Mouse (Mus musculus): ENCODE data around the gene Ebp. TPM values are rescaled to one million over a fixed set of nuclear protein-coding genes. Genes with fewer than 3 reads are reported as not detected.

The Ebp gene
- 58.3 and 59.8 TPM in 2 replicates for polyA plus RNA-seq (2016; fragmentation: Nextera tagmentation; extraction: Ambion mirVana)

DNA sequence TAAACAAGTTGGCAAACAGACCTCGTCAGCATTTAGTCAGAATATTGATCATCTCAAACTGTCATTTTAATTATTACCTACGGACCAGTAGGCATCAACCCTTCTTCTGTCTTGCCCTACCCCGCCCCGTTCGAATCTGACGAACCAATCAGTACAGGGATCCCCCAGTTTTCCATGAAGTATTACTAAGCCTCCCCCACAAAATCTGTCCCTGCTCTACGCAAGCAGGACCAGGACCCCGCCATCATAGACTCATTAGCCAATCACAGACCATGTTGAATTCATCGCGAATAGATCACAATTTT is at the start of gene Ebp:
Ebp (minus strand) TSS at position 94 of the 305 bp plus-strand sequence.
- 16% methylated on average over 10 of the region's 10 CpGs for WGBS (ENCODE audit: insufficient replicate concordance)
- peak within 1 kb of the TSS; percentile 79 for H3K4me2 ChIP-seq
- H3K9ac ChIP-seq: peak within 1 kb of the TSS; percentile 82
- no peaks in the 10 kb centered on the region for H3K27me3 ChIP-seq (replicated peaks)
- H3K9me3 ChIP-seq (replicated peaks): no peaks in the 10 kb centered on the region
- H3K4me1 ChIP-seq: peaks cover 9% of the 10 kb centered on the region
- 0 out of 2 replicates have a peak, but pooled peaks cover 3% of the 10 kb centered on the region for H3K36me3 ChIP-seq
- peak within 1 kb of the TSS; percentile 73 for H3K4me3 ChIP-seq
- peak within 1 kb of the TSS; percentile 80 for H3K27ac ChIP-seq
- peak; percentile 2; the same call in 1 of the 2 replicates for ATAC-seq

- Histone ChIP-seq H3K4me2 (no peak overlapping the region), H3K36me3 (peaks cover 22% of the 10 kb centered on the region; the same call in 1 of the 2 replicates), H3K27me3 (replicated peaks) (no peaks in the 10 kb centered on the region), H3K4me1 (peaks cover under 1% of the 10 kb centered on the region), H3K9me3 (replicated peaks) (no peaks in the 10 kb centered on the region), H3K27ac (no peak overlapping the region), H3K9ac (no peak overlapping the region), H3K4me3 (no peak overlapping the region)
- WGBS (ENCODE audit: insufficient replicate concordance): 71% methylated on average over 13 of the region's 13 CpGs
- ATAC-seq: no peak
These were observed 45.6 kb upstream of the Ebp start for GRCm38 (mm10) chrX:8238804-8239395.

- H3K27ac ChIP-seq: no peak overlapping the region
- H3K9ac ChIP-seq: no peak overlapping the region
- no peak overlapping the region for H3K4me2 ChIP-seq
- no peaks in the 10 kb centered on the region for H3K9me3 ChIP-seq (replicated peaks)
- ATAC-seq: no peak
- 65% methylated on average over 2 of the region's 2 CpGs for WGBS (ENCODE audit: insufficient replicate concordance)
- no peaks in the 10 kb centered on the region for H3K27me3 ChIP-seq (replicated peaks)
- H3K36me3 ChIP-seq: peaks cover 10% of the 10 kb centered on the region; the same call in 1 of the 2 replicates
- peaks cover 9% of the 10 kb centered on the region for H3K4me1 ChIP-seq
- no peak overlapping the region for H3K4me3 ChIP-seq
These were observed 43.4 kb upstream of the Ebp start for GRCm38 (mm10) chrX:8236704-8237103.

DNA sequence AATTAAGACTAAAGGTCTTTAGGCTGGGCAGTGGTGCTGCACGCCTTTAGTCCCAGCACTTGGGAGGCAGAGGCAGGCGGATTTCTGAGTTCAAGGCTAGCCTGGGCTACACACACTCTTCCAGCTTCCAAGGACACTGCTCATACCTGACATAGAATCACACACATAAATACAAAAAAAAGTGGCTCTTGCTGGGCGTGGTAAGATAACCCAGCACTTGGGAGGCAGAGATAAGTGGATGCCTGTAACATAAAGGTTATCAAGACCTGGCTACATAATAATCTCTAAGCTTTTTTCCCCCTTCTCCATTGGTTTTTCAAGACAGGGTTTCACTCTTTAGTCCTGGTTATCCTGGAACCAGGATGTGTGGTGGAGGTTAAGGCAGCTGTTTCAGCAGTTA is 40.3 kb upstream of the Ebp start:
- no peaks in the 10 kb centered on the region for H3K27me3 ChIP-seq (replicated peaks)
- peak; percentile 54 for ATAC-seq
- peaks cover 9% of the 10 kb centered on the region for H3K4me1 ChIP-seq
- no peaks in the 10 kb centered on the region for H3K9me3 ChIP-seq (replicated peaks)
- WGBS (ENCODE audit: insufficient replicate concordance): 55% methylated on average over 3 of the region's 3 CpGs
- H3K4me2 ChIP-seq: no peak overlapping the region
- no peaks in the 10 kb centered on the region for H3K36me3 ChIP-seq
- H3K9ac ChIP-seq: no peak overlapping the region
- no peak overlapping the region for H3K4me3 ChIP-seq
- H3K27ac ChIP-seq: no peak overlapping the region

GRCm38 (mm10) chrX:8230272-8230671 is 37.0 kb upstream of the Ebp start:
- H3K4me3 ChIP-seq: no peak overlapping the region
- no peak overlapping the region for H3K4me2 ChIP-seq
- peaks cover 9% of the 10 kb centered on the region for H3K4me1 ChIP-seq
- no peaks in the 10 kb centered on the region for H3K36me3 ChIP-seq
- ATAC-seq: no peak
- 77% methylated on average over 4 of the region's 4 CpGs for WGBS (ENCODE audit: insufficient replicate concordance)
- H3K27me3 ChIP-seq (replicated peaks): no peaks in the 10 kb centered on the region
- no peaks in the 10 kb centered on the region for H3K9me3 ChIP-seq (replicated peaks)
- H3K27ac ChIP-seq: no peak overlapping the region
- H3K9ac ChIP-seq: no peak overlapping the region

GRCm38 (mm10) chrX:8223473-8223872 is 30.2 kb upstream of the Ebp start:
- H3K4me3 ChIP-seq: no peak overlapping the region
- no peak overlapping the region for H3K27ac ChIP-seq
- H3K9ac ChIP-seq: no peak overlapping the region
- H3K9me3 ChIP-seq (replicated peaks): no peaks in the 10 kb centered on the region
- H3K27me3 ChIP-seq (replicated peaks): peaks cover 13% of the 10 kb centered on the region
- no peak overlapping the region for H3K4me2 ChIP-seq
- 44% methylated on average over 7 of the region's 7 CpGs for WGBS (ENCODE audit: insufficient replicate concordance)
- H3K36me3 ChIP-seq: no peaks in the 10 kb centered on the region
- H3K4me1 ChIP-seq: peaks cover 7% of the 10 kb centered on the region; the same call in 1 of the 2 replicates
- peak; percentile 47; the same call in 1 of the 2 replicates for ATAC-seq

- 46% methylated on average over 7 of the region's 7 CpGs for WGBS (ENCODE audit: insufficient replicate concordance)
- Histone ChIP-seq H3K36me3 (no peaks in the 10 kb centered on the region), H3K27me3 (replicated peaks) (peaks cover 19% of the 10 kb centered on the region), H3K4me3 (no peak overlapping the region), H3K9me3 (replicated peaks) (no peaks in the 10 kb centered on the region), H3K4me1 (peaks cover 7% of the 10 kb centered on the region; the same call in 1 of the 2 replicates), H3K27ac (no peak overlapping the region), H3K4me2 (no peak overlapping the region), H3K9ac (no peak overlapping the region)
- ATAC-seq: no peak
These were observed 29.5 kb upstream of the Ebp start for GRCm38 (mm10) chrX:8222678-8223421.

DNA sequence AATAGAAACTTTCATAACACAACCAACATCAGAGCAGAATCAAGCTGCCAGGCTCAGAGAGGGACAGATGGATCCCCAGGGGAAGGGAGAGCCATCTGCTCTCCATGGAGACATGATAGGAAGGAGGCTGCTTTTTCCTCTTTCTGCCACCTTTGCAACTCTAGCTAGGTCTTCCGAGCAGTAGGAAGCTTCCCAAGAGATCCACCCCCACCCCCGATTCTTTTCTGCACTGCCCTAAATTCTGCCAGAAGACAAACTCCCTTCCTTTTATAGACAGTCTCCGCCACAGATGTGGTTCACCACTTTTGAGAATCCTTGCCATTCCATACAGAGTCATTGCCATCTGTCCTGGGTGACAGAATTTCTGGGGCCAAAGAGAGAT is 29.0 kb upstream of the Ebp start:
- ATAC-seq: no peak

GRCm38 (mm10) chrX:8219651-8220050 is 26.3 kb upstream of the Ebp start:
- ATAC-seq: no peak
- WGBS (ENCODE audit: insufficient replicate concordance): 20% methylated on average over 8 of the region's 8 CpGs
- Histone ChIP-seq H3K36me3 (no peaks in the 10 kb centered on the region), H3K27me3 (replicated peaks) (peaks cover 33% of the 10 kb centered on the region), H3K27ac (no peak overlapping the region), H3K4me3 (no peak overlapping the region), H3K9ac (no peak overlapping the region), H3K4me1 (peaks cover 7% of the 10 kb centered on the region; the same call in 1 of the 2 replicates), H3K9me3 (replicated peaks) (no peaks in the 10 kb centered on the region), H3K4me2 (no peak overlapping the region)

More for the DNA sequence above, 29.0 kb upstream of the Ebp start:
- H3K9ac ChIP-seq: no peak overlapping the region
- 54% methylated on average over 3 of the region's 3 CpGs for WGBS (ENCODE audit: insufficient replicate concordance)
- H3K27me3 ChIP-seq (replicated peaks): peaks cover 25% of the 10 kb centered on the region
- no peak overlapping the region for H3K27ac ChIP-seq
- no peaks in the 10 kb centered on the region for H3K9me3 ChIP-seq (replicated peaks)
- H3K36me3 ChIP-seq: no peaks in the 10 kb centered on the region
- H3K4me2 ChIP-seq: no peak overlapping the region
- H3K4me1 ChIP-seq: peaks cover 7% of the 10 kb centered on the region; the same call in 1 of the 2 replicates
- H3K4me3 ChIP-seq: no peak overlapping the region

- 26% methylated on average over 2 of the region's 2 CpGs for WGBS (ENCODE audit: insufficient replicate concordance)
- no peak for ATAC-seq
- H3K9me3 ChIP-seq (replicated peaks): no peaks in the 10 kb centered on the region
- peaks cover 2% of the 10 kb centered on the region; the same call in 1 of the 2 replicates for H3K4me1 ChIP-seq
- H3K36me3 ChIP-seq: no peaks in the 10 kb centered on the region
- no peak overlapping the region for H3K27ac ChIP-seq
- H3K9ac ChIP-seq: no peak overlapping the region
- H3K4me3 ChIP-seq: no peak overlapping the region
- H3K4me2 ChIP-seq: no peak overlapping the region
- peaks cover 33% of the 10 kb centered on the region for H3K27me3 ChIP-seq (replicated peaks)
These were observed 24.8 kb upstream of the Ebp start for GRCm38 (mm10) chrX:8218114-8218513.

- H3K4me1 ChIP-seq: no peaks in the 10 kb centered on the region
- ATAC-seq: no peak
- H3K4me2 ChIP-seq: no peak overlapping the region
- no peak overlapping the region for H3K27ac ChIP-seq
- H3K27me3 ChIP-seq (replicated peaks): peaks cover 33% of the 10 kb centered on the region
- 19% methylated on average over 6 of the region's 6 CpGs for WGBS (ENCODE audit: insufficient replicate concordance)
- no peak overlapping the region for H3K4me3 ChIP-seq
- no peaks in the 10 kb centered on the region for H3K36me3 ChIP-seq
- no peaks in the 10 kb centered on the region for H3K9me3 ChIP-seq (replicated peaks)
- no peak overlapping the region for H3K9ac ChIP-seq
These were observed 24.1 kb upstream of the Ebp start for GRCm38 (mm10) chrX:8217383-8217782.

GRCm38 (mm10) chrX:8211490-8212207 is 18.3 kb upstream of the Ebp start:
- peaks cover 7% of the 10 kb centered on the region; the same call in 1 of the 2 replicates for H3K4me1 ChIP-seq
- no peak overlapping the region for H3K4me2 ChIP-seq
- no peak overlapping the region for H3K4me3 ChIP-seq
- H3K27me3 ChIP-seq (replicated peaks): peaks cover 16% of the 10 kb centered on the region
- no peaks in the 10 kb centered on the region for H3K36me3 ChIP-seq
- H3K9ac ChIP-seq: no peak overlapping the region
- no peak overlapping the region for H3K27ac ChIP-seq
- ATAC-seq: no peak
- 51% methylated on average over 7 of the region's 7 CpGs for WGBS (ENCODE audit: insufficient replicate concordance)
- no peaks in the 10 kb centered on the region for H3K9me3 ChIP-seq (replicated peaks)
